Mouse (Mus musculus): ENCODE measurements at regions not wholly inside any gene's neighbourhood (a gene's known extent, or its start where the extent isn't known, plus 50 kb on each side); places are given as distances from the start of the nearest gene placed in this dataset.
A peak's percentile ranks its signal among the peaks of the same experiment; 100 is the strongest.

DNA sequence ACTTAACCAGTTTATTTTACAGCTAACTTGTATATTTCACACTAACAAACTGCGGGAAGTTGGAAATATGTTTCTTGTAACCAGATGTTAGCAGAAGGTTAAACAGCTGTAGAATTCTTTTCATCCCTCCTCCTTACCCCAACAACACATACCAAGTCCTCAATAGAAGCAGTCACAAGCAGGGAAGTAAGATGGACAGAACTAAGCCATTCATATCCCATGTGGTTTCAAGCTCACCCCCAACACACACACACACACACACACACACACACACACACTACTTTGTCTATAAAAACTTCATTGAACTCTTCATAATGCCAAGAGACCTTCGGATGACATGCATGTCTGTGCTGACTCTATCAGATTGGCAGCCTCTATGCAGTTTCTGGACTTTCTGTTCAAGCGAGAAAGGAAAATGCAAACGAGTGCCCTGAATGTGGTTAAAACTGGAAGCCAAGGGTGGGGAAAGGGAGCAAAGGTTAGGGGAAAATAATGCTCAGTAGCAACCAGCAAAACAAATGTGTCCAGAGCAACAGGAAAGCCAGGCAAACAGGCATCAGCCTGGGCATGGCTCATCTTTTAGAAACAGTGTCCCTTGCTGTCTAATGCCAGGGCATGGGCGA lies 207.6 kb upstream of the Tsc22d2 start:
- TF ChIP-seq POLR2A (IDR thresholded peaks at IDR 0.05; ENCODE audit: extremely low read depth, insufficient read depth, low read length) (no peak), CTCF (IDR thresholded peaks at IDR 0.05; ENCODE audit: low read depth, low read length) (no peak)
- Histone ChIP-seq H3K4me1 (ENCODE audit: control insufficient read depth, insufficient read depth, low read length) (peaks cover 6% of the 10 kb centered on the region), H3K27ac (replicated peaks; ENCODE audit: insufficient read depth, low read depth, low read length) (peak overlapping the region; percentile 73), H3K27me3 (ENCODE audit: control insufficient read depth, insufficient read depth, low read length) (no peaks in the 10 kb centered on the region), H3K36me3 (ENCODE audit: control insufficient read depth, insufficient read depth, low read length) (no peaks in the 10 kb centered on the region), H3K79me2 (ENCODE audit: control insufficient read depth, insufficient read depth, low read length) (no peaks in the 10 kb centered on the region), H3K9ac (ENCODE audit: low read depth, low read length) (peak overlapping the region; percentile 62), H3K4me3 (ENCODE audit: insufficient read depth, low read depth, low read length) (no peak overlapping the region)
- DNase-seq (ENCODE audit: extremely low read depth, low read depth, low spot score) = peak; percentile 99
- 30% methylated on average over 5 of the region's 5 CpGs for WGBS

DNA sequence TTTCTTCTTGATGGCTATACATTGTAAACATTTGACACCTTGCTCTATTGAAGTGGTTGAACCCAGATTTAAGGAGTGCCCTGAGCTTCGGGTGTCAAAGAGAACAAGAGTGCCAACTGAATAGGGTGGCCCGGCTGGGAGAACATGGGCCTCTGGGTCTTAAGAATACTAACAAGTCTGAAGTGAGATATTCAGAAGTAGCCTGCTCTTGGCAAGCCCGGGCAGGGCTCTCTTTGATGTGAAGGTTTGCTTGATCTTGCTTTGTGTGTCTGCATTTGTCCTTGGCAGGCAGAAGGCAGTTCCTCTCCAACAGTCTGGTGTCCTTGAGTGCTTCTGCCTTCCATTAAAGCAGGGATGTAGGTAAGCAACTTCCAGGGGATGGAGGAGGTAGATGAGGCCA lies 203.5 kb upstream of the Tsc22d2 start:
- Histone ChIP-seq H3K36me3 (ENCODE audit: control insufficient read depth, insufficient read depth, low read length) (no peaks in the 10 kb centered on the region), H3K79me2 (ENCODE audit: control insufficient read depth, insufficient read depth, low read length) (no peaks in the 10 kb centered on the region), H3K27me3 (ENCODE audit: control insufficient read depth, insufficient read depth, low read length) (no peaks in the 10 kb centered on the region), H3K9ac (ENCODE audit: low read depth, low read length) (no peak overlapping the region), H3K4me1 (ENCODE audit: control insufficient read depth, insufficient read depth, low read length) (peaks cover 6% of the 10 kb centered on the region), H3K4me3 (ENCODE audit: insufficient read depth, low read depth, low read length) (no peak overlapping the region), H3K27ac (replicated peaks; ENCODE audit: insufficient read depth, low read depth, low read length) (no peak overlapping the region)
- peak; percentile 22 for DNase-seq (ENCODE audit: extremely low read depth, low read depth, low spot score)
- TF ChIP-seq CTCF (IDR thresholded peaks at IDR 0.05; ENCODE audit: low read depth, low read length) = no peak
- no peak for TF ChIP-seq POLR2A (IDR thresholded peaks at IDR 0.05; ENCODE audit: extremely low read depth, insufficient read depth, low read length)
- 68% methylated on average over 3 of the region's 3 CpGs for WGBS

DNA sequence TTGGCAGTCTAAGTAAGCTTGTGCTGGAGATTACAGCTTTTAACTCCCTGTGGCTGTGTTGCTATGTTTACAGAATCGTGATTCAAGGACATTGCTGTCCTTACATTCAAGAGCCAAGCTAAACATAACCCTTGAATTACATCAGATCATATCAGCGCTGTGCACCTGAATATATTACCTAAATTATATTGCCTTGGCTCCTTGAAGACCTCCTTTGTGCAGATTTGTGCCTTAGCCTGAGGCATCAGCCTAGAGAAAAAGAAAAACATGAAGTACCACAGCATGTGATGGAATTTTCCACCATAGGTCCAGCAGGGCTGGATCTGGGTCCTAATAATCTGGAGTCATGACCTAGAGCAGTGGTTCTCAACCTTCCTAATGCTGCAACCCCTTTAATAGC lies 189.8 kb upstream of the Tsc22d2 start:
- no peak for TF ChIP-seq CTCF (IDR thresholded peaks at IDR 0.05; ENCODE audit: low read depth, low read length)
- no peak for TF ChIP-seq POLR2A (IDR thresholded peaks at IDR 0.05; ENCODE audit: extremely low read depth, insufficient read depth, low read length)
- Histone ChIP-seq H3K9ac (ENCODE audit: low read depth, low read length) (no peak overlapping the region), H3K27ac (replicated peaks; ENCODE audit: insufficient read depth, low read depth, low read length) (no peak overlapping the region), H3K4me3 (ENCODE audit: insufficient read depth, low read depth, low read length) (no peak overlapping the region), H3K4me1 (ENCODE audit: control insufficient read depth, insufficient read depth, low read length) (peaks cover 5% of the 10 kb centered on the region; the same call in 1 of the 2 replicates), H3K36me3 (ENCODE audit: control insufficient read depth, insufficient read depth, low read length) (no peaks in the 10 kb centered on the region), H3K27me3 (ENCODE audit: control insufficient read depth, insufficient read depth, low read length) (no peaks in the 10 kb centered on the region), H3K79me2 (ENCODE audit: control insufficient read depth, insufficient read depth, low read length) (no peaks in the 10 kb centered on the region)
- WGBS = 22% methylated on average over 2 of the region's 2 CpGs
- DNase-seq (ENCODE audit: extremely low read depth, low read depth, low spot score) = peak; percentile 43

DNA sequence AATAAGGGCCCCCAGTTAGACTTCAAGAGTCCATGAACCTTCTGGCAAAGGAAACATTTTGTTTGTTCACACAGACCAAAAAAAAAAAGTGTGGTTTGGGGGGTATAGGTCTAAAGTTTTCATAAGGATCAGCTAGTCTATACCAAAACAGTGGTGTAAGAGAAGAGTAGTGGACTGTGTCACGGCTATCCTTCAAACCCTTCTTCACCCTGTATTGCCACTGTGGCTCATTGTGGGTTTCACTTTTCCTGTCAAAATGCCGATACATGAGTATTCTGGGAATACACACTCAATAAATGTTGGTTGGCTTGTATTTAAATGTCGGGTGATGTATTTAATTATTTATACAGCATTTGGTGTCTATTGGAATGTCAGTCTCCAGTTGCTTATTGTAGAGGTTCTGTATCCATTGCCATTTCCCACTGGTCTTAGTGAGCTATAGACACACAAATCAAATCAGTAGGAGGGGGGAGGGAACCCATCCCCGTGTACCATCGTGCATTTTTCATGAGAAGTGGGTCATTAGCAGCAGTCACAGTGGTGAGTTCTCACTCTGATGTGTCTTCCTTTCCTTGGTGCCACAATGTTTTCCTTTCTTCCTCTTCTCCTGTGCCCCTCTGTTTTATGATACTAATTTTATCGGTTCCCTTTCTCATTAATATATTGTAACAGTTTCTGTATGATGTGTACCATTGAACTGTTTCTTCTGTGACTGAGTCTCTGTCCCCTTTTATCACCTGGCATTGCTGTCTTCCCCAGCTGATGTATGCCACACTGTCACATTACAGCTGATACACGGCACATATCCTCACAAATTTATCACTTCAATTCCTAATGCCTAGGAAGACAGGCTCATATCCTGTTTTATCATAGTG lies 187.8 kb upstream of the Tsc22d2 start:
- Histone ChIP-seq H3K4me3 (ENCODE audit: insufficient read depth, low read depth, low read length) (no peak overlapping the region), H3K27me3 (ENCODE audit: control insufficient read depth, insufficient read depth, low read length) (no peaks in the 10 kb centered on the region), H3K36me3 (ENCODE audit: control insufficient read depth, insufficient read depth, low read length) (no peaks in the 10 kb centered on the region), H3K79me2 (ENCODE audit: control insufficient read depth, insufficient read depth, low read length) (no peaks in the 10 kb centered on the region), H3K9ac (ENCODE audit: low read depth, low read length) (no peak overlapping the region), H3K4me1 (ENCODE audit: control insufficient read depth, insufficient read depth, low read length) (peaks cover 5% of the 10 kb centered on the region; the same call in 1 of the 2 replicates), H3K27ac (replicated peaks; ENCODE audit: insufficient read depth, low read depth, low read length) (no peak overlapping the region)
- WGBS = 93% methylated on average over 7 of the region's 7 CpGs
- TF ChIP-seq CTCF (IDR thresholded peaks at IDR 0.05; ENCODE audit: low read depth, low read length) (no peak), POLR2A (IDR thresholded peaks at IDR 0.05; ENCODE audit: extremely low read depth, insufficient read depth, low read length) (no peak)
- no peak for DNase-seq (ENCODE audit: extremely low read depth, low read depth, low spot score)

DNA sequence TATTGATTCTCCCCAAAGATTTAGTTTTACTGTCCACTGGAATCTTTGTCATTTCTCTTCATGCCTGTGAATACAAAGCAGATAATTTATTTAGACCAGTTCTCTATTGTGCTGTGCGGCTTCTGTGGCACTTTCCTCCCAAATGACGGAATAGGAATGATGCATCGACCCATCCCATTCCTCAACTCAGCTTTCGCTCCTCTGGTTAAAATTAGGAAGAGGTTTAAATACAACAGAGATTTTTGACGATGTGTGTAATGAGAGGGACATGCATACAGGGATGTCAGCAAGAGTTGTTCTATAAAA lies 187.2 kb upstream of the Tsc22d2 start:
- Histone ChIP-seq H3K27ac (replicated peaks; ENCODE audit: insufficient read depth, low read depth, low read length) (no peak overlapping the region), H3K4me3 (ENCODE audit: insufficient read depth, low read depth, low read length) (no peak overlapping the region), H3K9ac (ENCODE audit: low read depth, low read length) (no peak overlapping the region), H3K4me1 (ENCODE audit: control insufficient read depth, insufficient read depth, low read length) (peaks cover 5% of the 10 kb centered on the region; the same call in 1 of the 2 replicates), H3K36me3 (ENCODE audit: control insufficient read depth, insufficient read depth, low read length) (no peaks in the 10 kb centered on the region), H3K79me2 (ENCODE audit: control insufficient read depth, insufficient read depth, low read length) (no peaks in the 10 kb centered on the region), H3K27me3 (ENCODE audit: control insufficient read depth, insufficient read depth, low read length) (no peaks in the 10 kb centered on the region)
- no peak for TF ChIP-seq CTCF (IDR thresholded peaks at IDR 0.05; ENCODE audit: low read depth, low read length)
- no peak for TF ChIP-seq POLR2A (IDR thresholded peaks at IDR 0.05; ENCODE audit: extremely low read depth, insufficient read depth, low read length)
- 95% methylated on average over 5 of the region's 5 CpGs for WGBS
- no peak for DNase-seq (ENCODE audit: extremely low read depth, low read depth, low spot score)

DNA sequence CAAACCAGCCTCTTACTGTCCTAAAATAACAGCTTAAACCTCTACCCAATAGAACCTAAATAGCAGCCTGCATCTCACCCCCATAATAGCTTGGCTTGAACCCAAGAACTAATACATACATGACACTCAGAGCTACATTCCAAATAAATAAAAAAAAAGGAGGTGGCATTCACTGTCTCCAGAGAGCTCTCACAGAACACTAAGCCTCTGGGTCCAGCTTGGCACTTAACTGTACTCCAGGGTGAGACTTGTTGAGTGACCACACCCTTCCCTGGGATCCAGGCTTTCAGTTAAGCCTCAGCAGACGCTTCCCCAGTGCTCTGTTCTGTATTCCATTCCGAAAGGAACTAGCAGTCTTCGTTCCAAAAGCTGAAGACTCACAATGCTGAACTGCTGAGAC lies 186.3 kb upstream of the Tsc22d2 start:
- Histone ChIP-seq H3K27me3 (ENCODE audit: control insufficient read depth, insufficient read depth, low read length) (no peaks in the 10 kb centered on the region), H3K79me2 (ENCODE audit: control insufficient read depth, insufficient read depth, low read length) (no peaks in the 10 kb centered on the region), H3K36me3 (ENCODE audit: control insufficient read depth, insufficient read depth, low read length) (no peaks in the 10 kb centered on the region), H3K4me1 (ENCODE audit: control insufficient read depth, insufficient read depth, low read length) (peaks cover 5% of the 10 kb centered on the region; the same call in 1 of the 2 replicates), H3K4me3 (ENCODE audit: insufficient read depth, low read depth, low read length) (no peak overlapping the region), H3K9ac (ENCODE audit: low read depth, low read length) (no peak overlapping the region), H3K27ac (replicated peaks; ENCODE audit: insufficient read depth, low read depth, low read length) (no peak overlapping the region)
- no peak for DNase-seq (ENCODE audit: extremely low read depth, low read depth, low spot score)
- WGBS = 75% methylated on average over 3 of the region's 3 CpGs
- TF ChIP-seq POLR2A (IDR thresholded peaks at IDR 0.05; ENCODE audit: extremely low read depth, insufficient read depth, low read length) (no peak), CTCF (IDR thresholded peaks at IDR 0.05; ENCODE audit: low read depth, low read length) (no peak)

Data from liver, adult 2 months (tissue).